Mouse (Mus musculus): ENCODE data around the gene Trim37.

DNA sequence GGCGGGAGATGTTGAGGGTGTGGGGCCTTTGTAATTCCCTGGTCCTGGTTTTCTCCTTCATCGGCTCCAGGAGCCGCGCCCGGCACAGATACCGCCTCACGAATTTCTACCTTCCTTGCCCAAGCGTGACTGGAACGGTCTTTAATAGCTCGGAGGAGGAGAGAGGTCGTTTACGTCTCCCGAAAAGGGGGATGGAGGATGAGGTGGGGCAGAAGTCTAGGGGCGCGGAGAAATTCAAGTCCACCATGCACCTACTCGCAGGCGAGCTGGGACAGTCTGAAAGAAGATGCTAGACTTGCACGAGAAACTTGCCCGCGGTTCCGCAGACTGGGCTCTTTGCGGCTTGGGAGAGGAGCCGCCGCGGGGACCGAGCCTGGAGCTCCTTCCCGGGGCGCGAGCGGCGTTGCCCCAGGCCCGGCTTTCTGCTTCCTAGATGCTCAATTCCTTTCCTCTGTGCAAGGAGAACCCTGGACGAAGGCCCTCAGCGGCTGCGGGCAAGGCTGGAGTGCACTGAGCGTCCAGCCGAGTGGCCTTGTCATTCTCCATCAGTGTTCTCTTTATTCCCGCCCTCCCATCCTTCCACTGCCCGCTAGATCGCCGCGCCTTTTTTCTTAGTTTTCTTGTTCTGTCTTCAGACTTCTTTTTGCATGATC is 17.2 kb upstream of the Trim37 start:
- no peak for TF ChIP-seq CTCF (IDR thresholded peaks at IDR 0.05)
- no peak for TF ChIP-seq EP300 (IDR thresholded peaks at IDR 0.05)
